Mouse (Mus musculus): ENCODE measurements at regions not wholly inside any gene's neighbourhood (a gene's known extent, or its start where the extent isn't known, plus 50 kb on each side); places are given as distances from the start of the nearest gene placed in this dataset.

DNA sequence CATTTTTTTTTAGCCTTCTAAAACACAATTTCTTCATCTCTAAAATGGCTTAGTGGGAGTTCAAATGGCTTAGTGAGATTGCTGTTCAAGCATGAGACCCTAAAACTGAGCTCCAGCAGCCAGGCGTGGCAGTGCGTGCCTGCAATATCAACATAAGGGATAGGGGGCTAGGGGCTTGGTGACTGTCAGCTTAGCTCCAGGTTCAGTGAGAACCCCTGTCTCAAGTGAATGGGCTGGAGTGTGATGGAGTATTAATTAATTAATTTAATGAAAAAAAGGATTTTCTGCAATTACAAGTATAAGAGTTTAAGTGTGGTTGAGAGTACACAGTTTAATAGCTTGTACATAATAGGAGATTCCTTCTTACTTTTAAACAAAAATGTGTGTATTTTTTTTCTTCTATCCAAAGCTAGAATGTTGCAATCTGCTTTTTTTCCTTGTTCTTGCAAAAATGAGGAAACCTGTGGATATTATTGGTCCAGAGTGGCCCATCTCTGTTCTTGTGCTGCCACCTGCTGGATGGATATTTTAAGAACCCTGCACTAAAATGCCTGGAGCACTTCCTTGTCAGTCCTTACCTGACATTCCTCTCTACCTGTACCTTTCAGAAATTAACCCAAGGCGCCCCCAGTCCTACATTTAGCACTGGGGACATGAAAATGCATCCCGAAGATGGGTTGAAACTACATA is 54.0 kb upstream of the Usp47 start:
- H3K9me3 ChIP-seq (ENCODE audit: low read length) = no peaks in the 10 kb centered on the region
- H3K36me3 ChIP-seq (ENCODE audit: insufficient read depth, low read length) = no peaks in the 10 kb centered on the region
- H3K27me3 ChIP-seq (ENCODE audit: insufficient read depth, low read length) = no peaks in the 10 kb centered on the region
- no peaks in the 10 kb centered on the region for H3K4me1 ChIP-seq (replicated peaks; ENCODE audit: low read depth, low read length)
- TF ChIP-seq POU5F1 (IDR thresholded peaks at IDR 0.05; ENCODE audit: borderline replicate concordance, low read length) (no peak), CTCF (conservative IDR thresholded peaks at IDR 0.05; ENCODE audit: low read length) (peak; percentile 18; the same call in 1 of the 2 replicates), NANOG (IDR thresholded peaks at IDR 0.05; ENCODE audit: borderline replicate concordance, low read length) (no peak)
- no peak overlapping the region for H3K4me3 ChIP-seq (replicated peaks; ENCODE audit: low read length)

- no peak overlapping the region for H3K4me3 ChIP-seq (replicated peaks; ENCODE audit: low read length)
- H3K9me3 ChIP-seq (ENCODE audit: low read length) = no peaks in the 10 kb centered on the region
- H3K36me3 ChIP-seq (ENCODE audit: insufficient read depth, low read length) = no peaks in the 10 kb centered on the region
- H3K4me1 ChIP-seq (replicated peaks; ENCODE audit: low read depth, low read length) = no peaks in the 10 kb centered on the region
- H3K27me3 ChIP-seq (ENCODE audit: insufficient read depth, low read length) = no peaks in the 10 kb centered on the region
- TF ChIP-seq NANOG (IDR thresholded peaks at IDR 0.05; ENCODE audit: borderline replicate concordance, low read length) (no peak), CTCF (conservative IDR thresholded peaks at IDR 0.05; ENCODE audit: low read length) (no peak), POU5F1 (IDR thresholded peaks at IDR 0.05; ENCODE audit: borderline replicate concordance, low read length) (no peak)
Observed at GRCm38 (mm10) chr7:111968261-111968660, 55.0 kb upstream of the Usp47 start.

DNA sequence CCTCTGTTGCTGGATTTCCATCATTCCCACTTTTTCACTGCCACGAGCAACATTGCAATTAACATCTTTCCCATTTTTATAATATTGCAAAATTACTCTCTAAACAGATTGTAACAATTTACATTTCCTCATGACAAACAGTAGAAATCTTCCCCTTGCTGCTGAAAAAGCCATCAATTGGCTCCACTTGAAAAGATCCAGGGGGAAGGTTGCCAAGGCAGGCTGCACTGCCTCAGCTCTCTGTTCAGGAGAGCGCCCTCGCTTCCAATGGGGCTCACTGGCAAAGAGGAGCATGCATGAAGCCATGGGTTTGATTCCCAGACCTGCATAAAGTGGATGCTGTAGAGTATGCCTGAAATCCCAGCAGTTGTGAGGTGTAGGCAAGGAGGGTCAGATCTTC is 56.6 kb upstream of the Usp47 start:
- Histone ChIP-seq H3K4me3 (replicated peaks; ENCODE audit: low read length) (no peak overlapping the region), H3K9me3 (ENCODE audit: low read length) (no peaks in the 10 kb centered on the region), H3K36me3 (ENCODE audit: insufficient read depth, low read length) (no peaks in the 10 kb centered on the region), H3K4me1 (replicated peaks; ENCODE audit: low read depth, low read length) (no peaks in the 10 kb centered on the region), H3K27me3 (ENCODE audit: insufficient read depth, low read length) (no peaks in the 10 kb centered on the region)
- TF ChIP-seq CTCF (conservative IDR thresholded peaks at IDR 0.05; ENCODE audit: low read length) = no peak
- TF ChIP-seq NANOG (IDR thresholded peaks at IDR 0.05; ENCODE audit: borderline replicate concordance, low read length) = no peak
- TF ChIP-seq POU5F1 (IDR thresholded peaks at IDR 0.05; ENCODE audit: borderline replicate concordance, low read length) = no peak

DNA sequence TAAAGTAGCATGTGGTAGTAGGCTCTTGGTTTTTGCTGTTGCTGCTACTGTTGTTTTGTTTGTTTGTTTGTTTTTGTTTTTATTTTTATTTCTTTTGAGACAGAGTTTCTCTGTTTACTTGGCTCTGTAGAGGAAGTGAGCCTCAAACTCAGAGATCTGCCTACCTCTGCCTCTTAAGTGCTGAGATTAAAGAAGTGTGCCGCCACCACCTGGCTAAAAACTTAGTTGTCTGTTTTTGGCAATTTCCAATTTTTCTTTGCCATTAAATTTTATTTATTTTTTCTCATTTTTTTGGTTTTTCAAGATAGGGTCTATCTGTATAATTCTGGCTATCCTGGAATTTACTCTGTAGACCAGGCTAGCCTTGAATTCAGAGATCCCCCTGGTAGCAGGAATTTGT is 59.3 kb upstream of the Usp47 start:
- Histone ChIP-seq H3K4me3 (replicated peaks; ENCODE audit: low read length) (no peak overlapping the region), H3K4me1 (replicated peaks; ENCODE audit: low read depth, low read length) (no peaks in the 10 kb centered on the region), H3K9me3 (ENCODE audit: low read length) (no peaks in the 10 kb centered on the region), H3K36me3 (ENCODE audit: insufficient read depth, low read length) (no peaks in the 10 kb centered on the region), H3K27me3 (ENCODE audit: insufficient read depth, low read length) (no peaks in the 10 kb centered on the region)
- TF ChIP-seq NANOG (IDR thresholded peaks at IDR 0.05; ENCODE audit: borderline replicate concordance, low read length) (no peak), CTCF (conservative IDR thresholded peaks at IDR 0.05; ENCODE audit: low read length) (no peak), POU5F1 (IDR thresholded peaks at IDR 0.05; ENCODE audit: borderline replicate concordance, low read length) (no peak)

GRCm38 (mm10) chr7:111959977-111960376 is 63.3 kb upstream of the Usp47 start:
- Histone ChIP-seq H3K4me3 (replicated peaks; ENCODE audit: low read length) (no peak overlapping the region), H3K4me1 (replicated peaks; ENCODE audit: low read depth, low read length) (no peaks in the 10 kb centered on the region), H3K9me3 (ENCODE audit: low read length) (no peaks in the 10 kb centered on the region), H3K36me3 (ENCODE audit: insufficient read depth, low read length) (no peaks in the 10 kb centered on the region), H3K27me3 (ENCODE audit: insufficient read depth, low read length) (no peaks in the 10 kb centered on the region)
- TF ChIP-seq CTCF (conservative IDR thresholded peaks at IDR 0.05; ENCODE audit: low read length) (no peak), POU5F1 (IDR thresholded peaks at IDR 0.05; ENCODE audit: borderline replicate concordance, low read length) (no peak), NANOG (IDR thresholded peaks at IDR 0.05; ENCODE audit: borderline replicate concordance, low read length) (no peak)

GRCm38 (mm10) chr7:111956671-111957070 is 66.6 kb upstream of the Usp47 start:
- Histone ChIP-seq H3K27me3 (ENCODE audit: insufficient read depth, low read length) (no peaks in the 10 kb centered on the region), H3K9me3 (ENCODE audit: low read length) (no peaks in the 10 kb centered on the region), H3K4me1 (replicated peaks; ENCODE audit: low read depth, low read length) (no peaks in the 10 kb centered on the region), H3K4me3 (replicated peaks; ENCODE audit: low read length) (no peak overlapping the region), H3K36me3 (ENCODE audit: insufficient read depth, low read length) (no peaks in the 10 kb centered on the region)
- TF ChIP-seq NANOG (IDR thresholded peaks at IDR 0.05; ENCODE audit: borderline replicate concordance, low read length) = no peak
- no peak for TF ChIP-seq CTCF (conservative IDR thresholded peaks at IDR 0.05; ENCODE audit: low read length)
- no peak for TF ChIP-seq POU5F1 (IDR thresholded peaks at IDR 0.05; ENCODE audit: borderline replicate concordance, low read length)

GRCm38 (mm10) chr7:111939631-111940030 is 83.7 kb upstream of the Usp47 start:
- Histone ChIP-seq H3K4me1 (replicated peaks; ENCODE audit: low read depth, low read length) (no peaks in the 10 kb centered on the region), H3K27me3 (ENCODE audit: insufficient read depth, low read length) (no peaks in the 10 kb centered on the region), H3K9me3 (ENCODE audit: low read length) (no peaks in the 10 kb centered on the region)

DNA sequence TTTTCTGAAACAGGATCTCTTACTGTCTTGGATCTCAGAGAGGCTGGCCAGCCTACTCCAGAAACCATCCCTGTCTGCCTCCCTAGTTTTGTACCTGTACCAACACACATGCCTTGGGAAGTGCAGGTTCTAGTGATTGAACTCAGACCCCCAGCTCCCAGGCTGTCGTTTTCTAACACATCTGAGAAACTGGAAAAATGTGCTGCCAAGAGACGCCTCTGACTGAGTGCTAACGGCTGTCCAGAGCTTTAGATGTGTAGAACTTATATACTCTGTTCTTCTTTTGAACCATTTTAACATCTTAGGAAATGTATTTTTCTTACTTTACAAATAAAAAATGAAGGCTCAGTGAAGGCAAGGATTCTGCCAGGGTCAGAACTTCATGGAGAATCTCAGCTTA is 85.8 kb upstream of the Usp47 start:
- Histone ChIP-seq H3K27me3 (ENCODE audit: insufficient read depth, low read length) (no peaks in the 10 kb centered on the region), H3K4me3 (replicated peaks; ENCODE audit: low read length) (no peak overlapping the region), H3K4me1 (replicated peaks; ENCODE audit: low read depth, low read length) (no peaks in the 10 kb centered on the region), H3K36me3 (ENCODE audit: insufficient read depth, low read length) (no peaks in the 10 kb centered on the region), H3K9me3 (ENCODE audit: low read length) (no peaks in the 10 kb centered on the region)
- TF ChIP-seq POU5F1 (IDR thresholded peaks at IDR 0.05; ENCODE audit: borderline replicate concordance, low read length) (no peak), NANOG (IDR thresholded peaks at IDR 0.05; ENCODE audit: borderline replicate concordance, low read length) (no peak), CTCF (conservative IDR thresholded peaks at IDR 0.05; ENCODE audit: low read length) (no peak)

More at GRCm38 (mm10) chr7:111939631-111940030, 83.7 kb upstream of the Usp47 start:
- Histone ChIP-seq H3K36me3 (ENCODE audit: insufficient read depth, low read length) (no peaks in the 10 kb centered on the region), H3K4me3 (replicated peaks; ENCODE audit: low read length) (no peak overlapping the region)
- no peak for TF ChIP-seq NANOG (IDR thresholded peaks at IDR 0.05; ENCODE audit: borderline replicate concordance, low read length)
- no peak for TF ChIP-seq CTCF (conservative IDR thresholded peaks at IDR 0.05; ENCODE audit: low read length)
- TF ChIP-seq POU5F1 (IDR thresholded peaks at IDR 0.05; ENCODE audit: borderline replicate concordance, low read length) = no peak

DNA sequence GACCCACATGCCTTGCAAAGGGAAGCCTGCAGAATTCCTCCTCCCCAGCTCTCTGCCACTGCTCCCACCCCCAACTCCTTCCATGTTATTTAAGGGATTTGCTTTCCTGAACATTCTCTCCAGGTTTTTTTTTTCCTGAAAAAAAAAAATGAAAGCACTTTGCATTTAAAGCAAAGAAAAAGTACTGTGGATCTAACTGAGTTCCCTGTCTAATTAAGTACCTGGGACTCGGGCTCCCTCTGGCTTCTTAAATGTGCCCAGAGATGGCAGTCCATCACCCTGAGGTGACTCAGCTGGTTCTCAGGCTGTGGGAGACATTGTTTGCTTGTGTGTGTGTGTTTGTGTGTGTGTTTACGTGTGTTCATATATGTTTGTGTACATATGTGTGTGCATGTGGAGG is 86.2 kb upstream of the Usp47 start:
- Histone ChIP-seq H3K9me3 (ENCODE audit: low read length) (no peaks in the 10 kb centered on the region), H3K4me3 (replicated peaks; ENCODE audit: low read length) (no peak overlapping the region), H3K36me3 (ENCODE audit: insufficient read depth, low read length) (no peaks in the 10 kb centered on the region), H3K27me3 (ENCODE audit: insufficient read depth, low read length) (no peaks in the 10 kb centered on the region), H3K4me1 (replicated peaks; ENCODE audit: low read depth, low read length) (no peaks in the 10 kb centered on the region)
- TF ChIP-seq NANOG (IDR thresholded peaks at IDR 0.05; ENCODE audit: borderline replicate concordance, low read length) = no peak
- no peak for TF ChIP-seq CTCF (conservative IDR thresholded peaks at IDR 0.05; ENCODE audit: low read length)
- TF ChIP-seq POU5F1 (IDR thresholded peaks at IDR 0.05; ENCODE audit: borderline replicate concordance, low read length) = no peak

All from E14TG2a.4 (cell line).